Mouse (Mus musculus): Measurements from ENCODE around the gene Slc27a3.

DNA sequence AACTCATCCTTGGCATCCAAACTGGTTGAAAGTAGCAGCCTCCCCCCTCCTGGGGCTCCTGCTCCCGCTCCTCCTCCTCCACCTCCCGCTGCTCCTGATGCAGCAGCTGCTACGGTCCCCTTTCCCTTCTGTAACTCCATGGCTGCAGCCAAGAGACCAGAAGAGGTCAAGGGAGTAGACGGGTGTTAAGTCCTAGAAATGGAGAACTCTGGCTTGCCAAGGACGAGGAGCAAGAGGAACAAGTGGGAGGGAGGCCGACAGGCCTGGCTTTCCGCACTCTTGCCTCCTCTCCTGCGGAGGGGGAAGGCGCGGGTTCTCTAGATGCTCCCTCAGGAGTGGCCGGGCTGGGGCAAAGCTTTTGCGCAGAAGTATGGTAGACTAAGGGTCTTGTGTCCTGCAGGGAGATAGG lies 43.1 kb upstream of the Slc27a3 start:
- no peak for TF ChIP-seq GATA1 (IDR thresholded peaks at IDR 0.05; ENCODE audit: low read length)
- no peak for TF ChIP-seq TAL1 (IDR thresholded peaks at IDR 0.05; ENCODE audit: low read length)

Measured in erythroblast, embryonic 14.5 days (primary cell).